17 mouse cellular contexts compared by ENCODE assay signal in genomic region chr6:129581274-129581673, GRCm38 (mm10). TPM values are rescaled to one million over a fixed set of nuclear protein-coding genes. Genes with fewer than 3 reads are reported as not detected.
DNase-seq lines count a peak whose midpoint lies in the region; TF ChIP-seq lines count a peak whose summit lies in the region.
"Had no signal": no experiment of that assay in that cellular context is flagged by ENCODE, and none has a peak within 500 bp of the region (broad histone marks: within the 10 kb centered on the region; RNA-seq: fewer than 3 reads in every experiment).

No protein-coding gene starts in this region.

- no peak overlapping the region for H3K4me3 ChIP-seq in left cerebral cortex, adult 2 months
- no peak overlapping the region for H3K4me3 ChIP-seq in limb, embryonic 10.5 days
- H3K4me3 ChIP-seq: erythroblast, embryonic 14.5 days; megakaryocyte, embryonic 14.5 days; neural tube, embryonic 15.5 days had no signal

- H3K9me3 ChIP-seq in limb, embryonic 10.5 days (replicated peaks): no peaks in the 10 kb centered on the region
- H3K9me3 ChIP-seq: megakaryocyte, embryonic 14.5 days; neural tube, embryonic 15.5 days had no signal

- H3K27me3 ChIP-seq in limb, embryonic 10.5 days (ENCODE audit: low read depth, poor library complexity, severe bottlenecking): no peaks in the 10 kb centered on the region
- H3K27me3 ChIP-seq: neural tube, embryonic 15.5 days had no signal

- H3K27ac ChIP-seq in left cerebral cortex, adult 2 months: no peak overlapping the region
- no peak overlapping the region for H3K27ac ChIP-seq in limb, embryonic 10.5 days
- H3K27ac ChIP-seq: neural tube, embryonic 15.5 days had no signal

- intact Hi-C loops in left cerebral cortex, adult 2 months (cut with DNase I): no loop called here
- intact Hi-C loops in left cerebral cortex, postnatal 25 days (cut with DNase I): no loop called here

- no peaks in the 10 kb centered on the region for H3K36me3 ChIP-seq in limb, embryonic 10.5 days
- H3K36me3 ChIP-seq: neural tube, embryonic 15.5 days had no signal

- DNase-seq in embryo, embryonic 10 days (ENCODE audit: low spot score): peak; percentile 9
- no peak for DNase-seq in embryo, embryonic 9.5 days (ENCODE audit: extremely low spot score)
- no peak for DNase-seq in left cerebral cortex, adult 2 months (ENCODE audit: extremely low spot score in 1 of 2, low spot score in 2 of 2)
- no peak for DNase-seq in left cerebral cortex, postnatal 25 days (ENCODE audit: low spot score in 2 of 2)
- DNase-seq in CD8-positive naive resting alpha-beta T cell, adult 2 months (ENCODE audit: low read depth in 2 of 2, low spot score in 2 of 2): peak; percentile 29 to 56
- DNase-seq in induced T-regulatory cell, adult 2 months (ENCODE audit: low read depth): peak; percentile 54
- DNase-seq in limb, embryonic 10.5 days (ENCODE audit: low spot score): no peak
- no peak for DNase-seq in urinary bladder, postnatal 4 days (ENCODE audit: low spot score in 2 of 2)
- DNase-seq: adrenal gland, postnatal 25 days; cerebellum, adult 9-11 months; gastrocnemius, postnatal 10 days had no signal

- peak; percentile 60 for TF ChIP-seq CTCF in left cerebral cortex, adult 2 months (IDR thresholded peaks at IDR 0.05)

- whole genome bisulfite sequencing in limb, embryonic 10.5 days: 64% methylated on average over 4 of the region's 4 CpGs

- H3K4me1 ChIP-seq in limb, embryonic 10.5 days: no peaks in the 10 kb centered on the region
- H3K4me1 ChIP-seq: neural tube, embryonic 15.5 days had no signal

RNA-seq across cellular contexts. Expression of gene Klre1, which starts 3.6 kb away (rescaled TPM):
- not detected for total RNA-seq in left cerebral cortex, adult 2 months (2021)
- not detected for total RNA-seq in left cerebral cortex, postnatal 25 days (2021)
- polyA plus RNA-seq in limb, embryonic 10.5 days (2016; fragmentation: Nextera tagmentation; extraction: Ambion mirVana): not detected in 2 replicates
- total RNA-seq: adrenal gland, postnatal 25 days; gastrocnemius, postnatal 10 days; layer of hippocampus, adult 18-20 months had no signal
- polyA plus RNA-seq: erythroblast, embryonic 14.5 days had no signal

RNA-seq across cellular contexts. Expression of gene Klrd1, which starts 10.3 kb away (rescaled TPM):
- not detected for total RNA-seq in left cerebral cortex, adult 2 months (2021)
- total RNA-seq in left cerebral cortex, postnatal 25 days (2021): not detected
- polyA plus RNA-seq in limb, embryonic 10.5 days (2016; fragmentation: Nextera tagmentation; extraction: Ambion mirVana): not detected in 2 replicates
- total RNA-seq: adrenal gland, postnatal 25 days; gastrocnemius, postnatal 10 days; layer of hippocampus, adult 18-20 months had no signal
- polyA plus RNA-seq: erythroblast, embryonic 14.5 days; hindbrain, embryonic 11.5 days; neural tube, embryonic 15.5 days had no signal

RNA-seq across cellular contexts. Expression of gene Klrk1, which starts 42.4 kb away (rescaled TPM):
- not detected for total RNA-seq in left cerebral cortex, adult 2 months (2021)
- total RNA-seq in left cerebral cortex, postnatal 25 days (2021): not detected
- not detected in 2 replicates for polyA plus RNA-seq in limb, embryonic 10.5 days (2016; fragmentation: Nextera tagmentation; extraction: Ambion mirVana)
- total RNA-seq: adrenal gland, postnatal 25 days; gastrocnemius, postnatal 10 days; layer of hippocampus, adult 18-20 months had no signal
- polyA plus RNA-seq: erythroblast, embryonic 14.5 days; limb, embryonic 14.5 days had no signal

RNA-seq across cellular contexts. Expression of gene Gabarapl1, which starts 48.3 kb away (rescaled TPM):
- total RNA-seq in left cerebral cortex, adult 2 months (2021): 100 to 1,000 TPM; 707 to 713 TPM
- total RNA-seq in left cerebral cortex, postnatal 25 days (2021): 100 to 1,000 TPM; 690 to 697 TPM
- 34.2 and 35.7 TPM in 2 replicates for polyA plus RNA-seq in limb, embryonic 10.5 days (2016; fragmentation: Nextera tagmentation; extraction: Ambion mirVana)

Comparison
In these comparisons a context has a peak if more than half of its experiments do, and no peak if none do; other contexts are left out.
1. DNase-seq: peak in embryo, embryonic 10 days (single experiment), CD8-positive naive resting alpha-beta T cell, adult 2 months (2 of 2) and induced T-regulatory cell, adult 2 months (single experiment); none in embryo, embryonic 9.5 days (single experiment), left cerebral cortex, adult 2 months (0 of 2), left cerebral cortex, postnatal 25 days (0 of 2), limb, embryonic 10.5 days (single experiment) and urinary bladder, postnatal 4 days (0 of 2).